Mouse (Mus musculus) liver, embryonic 14.5 days (tissue): ENCODE data around the gene Heatr5a. TPM values are rescaled to one million over a fixed set of nuclear protein-coding genes. Genes with fewer than 3 reads are reported as not detected.

Source experiments
- ATAC-seq: fragments of 200-750 bp; cut with Nextera tagmentation; 2 replicates; pipeline ENCODE4 v1.8.0; 2017; ENCODE audit warnings: moderate number of reproducible peaks, mild to moderate bottlenecking, moderate library complexity; ENCODE audit not compliant: insufficient read depth
- DNase-seq, 3 experiments: peaks; one replicate each; pipeline ENCODE4 v3.0.0-alpha.2; 2012 to 2013; ENCODE audit warnings: low read depth in 3 of 3, low spot score in 3 of 3
- H3K27ac ChIP-seq: fragments of 300-500 bp; sonication (generic); 2 replicates; pipeline ENCODE4 v1.5.1; 2014; ENCODE audit warnings: moderate library complexity, mild to moderate bottlenecking, control low read depth, inconsistent platforms
- H3K27me3 ChIP-seq: fragments of 300-500 bp; sonication (generic); 2 replicates; pipeline ENCODE4 v1.6.1; 2014; ENCODE audit warnings: mild to moderate bottlenecking, low read length, moderate library complexity; ENCODE audit not compliant: control insufficient read depth, insufficient read depth
- H3K36me3 ChIP-seq: fragments of 300-500 bp; sonication (generic); replicated peaks from 2 replicates; pipeline ENCODE4 v1.6.1; 2014; ENCODE audit warnings: low read depth; ENCODE audit not compliant: control insufficient read depth, insufficient read depth
- H3K4me1 ChIP-seq, 2 experiments: fragments of 200-500 bp in 1 of 2; fragments of 300-500 bp in 1 of 2; sonication (generic) in 1 of 2; replicated peaks; 2 replicates each; pipeline ENCODE4 v1.6.1; 2012 to 2014; ENCODE audit warnings: antibody characterized with exemption in 1 of 2, inconsistent platforms in 1 of 2, low read length in 1 of 2; ENCODE audit not compliant: control insufficient read depth in 2 of 2, insufficient read depth in 2 of 2
- H3K4me2 ChIP-seq: fragments of 300-500 bp; sonication (generic); 2 replicates; pipeline ENCODE4 v1.6.1; 2014; ENCODE audit warnings: low read depth, mild to moderate bottlenecking, control low read depth, moderate library complexity
- H3K4me3 ChIP-seq, 2 experiments: fragments of 200-500 bp in 1 of 2; fragments of 300-500 bp in 1 of 2; sonication (generic) in 1 of 2; 2 replicates each; pipeline ENCODE4 v1.5.1; 2012 to 2014; ENCODE audit warnings: low read depth in 2 of 2, low read length in 2 of 2, mild to moderate bottlenecking in 2 of 2, control low read depth in 1 of 2, inconsistent platforms in 1 of 2, moderate library complexity in 1 of 2; ENCODE audit not compliant: insufficient read depth in 1 of 2
- H3K9ac ChIP-seq: fragments of 300-500 bp; sonication (generic); replicated peaks from 2 replicates; pipeline ENCODE4 v1.6.1; 2014; ENCODE audit warnings: mild to moderate bottlenecking, control low read depth, moderate library complexity
- H3K9me3 ChIP-seq: fragments of 300-500 bp; sonication (generic); 2 replicates; pipeline ENCODE4 v1.6.1; 2016; ENCODE audit warnings: low read length, mixed read lengths; ENCODE audit not compliant: control insufficient read depth
- CTCF ChIP-seq: IDR thresholded peaks from 2 replicates; pipeline ENCODE4 v1.5.1; 2016; ENCODE audit warnings: antibody characterized with exemption, low read depth, control low read depth
- EP300 ChIP-seq: IDR thresholded peaks from 2 replicates; pipeline ENCODE4 v1.6.1; 2016; ENCODE audit warnings: antibody characterized with exemption, low read depth
- WGBS: fragments of 180-500 bp; shearing (Covaris S2); extraction: QIAGEN DNeasy Blood & Tissue Kit; methylation state at CpG from one replicate; pipeline ENCODE4 v1.1.7; 2014; ENCODE audit not compliant: insufficient replicate concordance; 5-methylcytosine and 5-hydroxymethylcytosine counted together
- polyA plus RNA-seq, 2 experiments: library from polyadenylated mRNA; depleted of rRNA in 1 of 2; stranded (reverse) in 1 of 2; unstranded in 1 of 2; fragments of >200 nt; fragmentation: Nextera tagmentation in 1 of 2; extraction: Ambion mirVana in 1 of 2; gene quantifications; 2 replicates each; pipeline versions ENCODE4 v1.2.1 to v1.2.3; 2012 to 2014

Gene Heatr5a
- polyA plus RNA-seq, 2 experiments = 5.6 to 8.2 TPM

DNA sequence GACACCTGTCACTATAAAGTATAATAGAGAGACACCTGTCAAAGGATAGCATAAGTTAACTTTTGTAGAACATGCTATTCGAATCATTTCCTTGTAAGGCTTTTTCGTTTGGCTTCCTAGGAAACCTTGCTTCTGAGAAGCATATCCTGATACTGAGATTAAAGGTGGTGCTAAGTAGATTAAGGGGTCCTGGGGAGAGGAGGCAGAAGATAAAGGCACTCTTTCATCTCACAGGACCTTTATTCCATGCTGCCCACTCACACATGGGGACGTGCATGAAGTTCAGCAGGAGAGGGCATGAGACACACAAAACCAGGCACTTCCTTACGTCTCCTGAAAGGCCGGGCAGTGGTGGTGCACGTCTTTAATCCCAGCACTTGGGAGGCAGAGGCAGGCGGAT lies 115.7 kb downstream of the Heatr5a start:
- H3K4me1 ChIP-seq = peaks cover 54 to 64% of the 10 kb centered on the region in 2 experiments
- no peak overlapping the region for H3K4me3 ChIP-seq
- 15% methylated on average over 7 of the region's 7 CpGs for WGBS
- DNase-seq = peak in 1 of 3 experiments; percentile 78
- 0 out of 2 replicates have a peak overlapping the region, but pooled peaks have one; percentile 9 for H3K9ac ChIP-seq
- TF ChIP-seq EP300 = peak; percentile 89
- TF ChIP-seq CTCF = no peak
- peak overlapping the region; percentile 84 for H3K27ac ChIP-seq
- no peaks in the 10 kb centered on the region for H3K9me3 ChIP-seq
- H3K36me3 ChIP-seq = no peaks in the 10 kb centered on the region
- no peaks in the 10 kb centered on the region for H3K27me3 ChIP-seq
- H3K4me2 ChIP-seq = peak overlapping the region; percentile 50
- peak; percentile 68 for ATAC-seq

DNA sequence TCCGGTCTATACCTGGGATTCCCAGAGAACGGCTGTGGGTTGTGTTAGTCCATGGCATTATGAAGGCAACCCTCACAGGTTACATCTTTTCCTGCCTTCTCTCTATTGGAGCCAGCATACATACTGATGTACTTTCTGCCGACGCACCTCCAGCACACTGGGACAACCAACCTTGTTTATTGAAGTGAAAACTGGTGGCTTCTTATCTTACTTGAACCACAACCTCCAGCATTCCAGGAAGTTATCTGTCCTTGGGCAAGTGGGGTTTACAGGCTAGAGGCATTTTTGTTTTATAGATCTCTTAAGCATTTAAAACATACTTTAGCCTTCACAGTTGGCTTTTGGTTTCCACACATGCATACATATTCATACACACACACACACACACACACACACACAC lies 119.5 kb downstream of the Heatr5a start:
- Histone ChIP-seq H3K27me3 (no peaks in the 10 kb centered on the region), H3K4me2 (peak overlapping the region; percentile 81), H3K4me3 (peak overlapping the region; percentile 56 to 66), H3K4me1 (peaks cover 56 to 57% of the 10 kb centered on the region in 2 experiments), H3K9ac (peak overlapping the region; percentile 79), H3K36me3 (no peaks in the 10 kb centered on the region), H3K9me3 (no peaks in the 10 kb centered on the region), H3K27ac (peak overlapping the region; percentile 98)
- TF ChIP-seq EP300 = peak; percentile 88
- TF ChIP-seq CTCF = no peak
- WGBS = 16% methylated on average over 4 of the region's 4 CpGs
- DNase-seq (peak; percentile 71 to 77 (median 72)), ATAC-seq (peak; percentile 85)

DNA sequence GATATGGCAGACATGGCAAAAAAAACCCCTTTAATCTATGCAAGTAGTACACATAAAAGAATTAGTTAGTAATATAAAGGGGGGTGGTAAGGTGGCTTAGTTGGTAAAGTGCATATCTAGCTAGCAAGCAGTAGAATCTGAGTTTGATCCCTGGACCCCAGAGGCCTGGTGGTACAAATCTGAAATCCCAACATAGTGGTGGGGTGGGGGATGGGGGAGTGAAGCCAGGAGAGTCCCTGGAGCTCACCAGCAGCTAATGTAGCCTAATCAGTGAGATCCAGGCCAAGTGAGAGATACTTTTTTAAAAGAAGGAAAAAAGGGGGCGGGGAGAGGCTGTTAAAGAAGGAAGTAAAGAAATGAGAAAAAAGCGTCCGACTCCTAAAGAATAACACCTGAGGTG lies 120.0 kb downstream of the Heatr5a start:
- 6% methylated on average over 3 of the region's 3 CpGs for WGBS
- H3K4me1 ChIP-seq = peaks cover 52 to 54% of the 10 kb centered on the region in 2 experiments
- ATAC-seq (peak; percentile 70), DNase-seq (peak in 1 of 3 experiments; percentile 66)
- H3K27ac ChIP-seq = peak overlapping the region; percentile 98
- peak overlapping the region; percentile 81 for H3K4me2 ChIP-seq
- H3K36me3 ChIP-seq = no peaks in the 10 kb centered on the region
- no peak for TF ChIP-seq CTCF
- no peak for TF ChIP-seq EP300
- H3K27me3 ChIP-seq = no peaks in the 10 kb centered on the region
- no peaks in the 10 kb centered on the region for H3K9me3 ChIP-seq
- H3K4me3 ChIP-seq = peak overlapping the region; percentile 56 to 66
- H3K9ac ChIP-seq = peak overlapping the region; percentile 79

DNA sequence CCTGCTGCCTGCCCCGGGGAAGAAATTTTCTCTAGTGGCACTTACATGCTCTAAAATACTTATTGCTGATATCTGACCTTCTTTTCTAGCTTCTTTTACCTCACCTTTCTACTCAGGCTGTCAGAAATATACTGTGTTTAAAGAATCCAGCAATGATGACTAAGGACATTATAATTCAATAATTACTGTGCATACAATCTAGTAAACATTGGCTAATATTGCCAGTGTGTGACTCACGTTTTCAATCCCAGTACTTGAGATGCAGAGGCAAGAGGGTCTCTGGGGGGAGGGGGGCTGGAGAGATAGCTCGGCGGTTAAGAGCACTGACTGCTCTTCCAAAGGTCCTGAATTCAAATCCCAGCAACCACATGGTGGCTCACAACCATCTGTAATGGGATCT lies 120.8 kb downstream of the Heatr5a start:
- TF ChIP-seq CTCF = no peak
- TF ChIP-seq EP300 = no peak
- peaks cover 49% of the 10 kb centered on the region in 2 experiments for H3K4me1 ChIP-seq
- peak overlapping the region; percentile 52 for H3K9ac ChIP-seq
- H3K36me3 ChIP-seq = no peaks in the 10 kb centered on the region
- peak overlapping the region in 1 of 2 experiments; percentile 15; a peak in 3 of 4 replicates for H3K4me3 ChIP-seq
- DNase-seq (no peak), ATAC-seq (no peak)
- 29% methylated on average over 4 of the region's 4 CpGs for WGBS
- no peaks in the 10 kb centered on the region for H3K9me3 ChIP-seq
- H3K27ac ChIP-seq = peak overlapping the region; percentile 88
- H3K27me3 ChIP-seq = no peaks in the 10 kb centered on the region
- peak overlapping the region; percentile 53 for H3K4me2 ChIP-seq

DNA sequence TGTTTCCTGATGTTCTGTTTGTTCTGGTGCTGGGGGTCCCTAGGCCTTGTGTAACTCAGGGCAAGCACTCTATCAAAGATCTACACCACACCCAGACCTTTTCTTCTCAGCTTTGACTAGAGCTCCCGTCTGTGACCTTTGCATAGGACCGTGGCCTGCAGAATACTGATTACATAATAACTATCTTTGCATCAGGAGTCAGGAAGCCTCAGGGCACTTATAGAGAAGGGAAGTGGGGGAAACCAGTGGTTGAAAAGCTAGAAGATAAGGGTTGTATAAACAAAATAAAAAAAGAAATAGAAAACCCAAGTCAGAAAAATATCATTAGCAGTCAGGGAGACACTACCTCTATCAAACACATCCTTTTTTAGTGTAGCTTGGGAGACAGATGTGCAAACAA lies 121.2 kb downstream of the Heatr5a start:
- H3K4me1 ChIP-seq = peaks cover 49% of the 10 kb centered on the region in 2 experiments
- peak; percentile 63; the same call in 1 of the 2 replicates for TF ChIP-seq EP300
- no peak for TF ChIP-seq CTCF

More for the DNA sequence above, 121.2 kb downstream of the Heatr5a start:
- Histone ChIP-seq H3K9me3 (no peaks in the 10 kb centered on the region), H3K4me3 (peak overlapping the region in 1 of 2 experiments; percentile 15; a peak in 2 of 4 replicates), H3K27me3 (no peaks in the 10 kb centered on the region), H3K27ac (peak overlapping the region; percentile 88), H3K4me2 (peak overlapping the region; percentile 53), H3K9ac (peak overlapping the region; percentile 52), H3K36me3 (no peaks in the 10 kb centered on the region)
- WGBS = 3% methylated on average over 2 of the region's 2 CpGs
- peak in 1 of 3 experiments; percentile 59 for DNase-seq
- ATAC-seq = peak; percentile 31; the same call in 1 of the 2 replicates
